Mouse (Mus musculus) embryonic fibroblast, embryonic 13.5 days (primary cell): ENCODE results near the gene Glis1.

ENCODE experiments used
- CTCF ChIP-seq: IDR thresholded peaks from 2 replicates; pipeline ENCODE4 v1.5.1; 2011; ENCODE audit warnings: mild to moderate bottlenecking, control low read depth, low read length, moderate library complexity, borderline replicate concordance; ENCODE audit not compliant: insufficient read depth
- POLR2A ChIP-seq: IDR thresholded peaks from 2 replicates; pipeline ENCODE4 v1.6.1; 2011; ENCODE audit warnings: low read depth, mild to moderate bottlenecking, control low read depth, low read length, moderate library complexity

GRCm38 (mm10) chr4:107389345-107389744 lies 45.0 kb upstream of the Glis1 start:
- TF ChIP-seq POLR2A (no peak), CTCF (no peak)
